Mouse (Mus musculus): ENCODE measurements around the gene Rps5. TPM values are rescaled to one million over a fixed set of nuclear protein-coding genes. Genes with fewer than 3 reads are reported as not detected.
"Not testable (repeated sequence)": the region's sequence is repeated elsewhere in the genome, so short reads cannot be mapped to it uniquely, and the experiment has no call there.

The Rps5 gene
- polyA plus RNA-seq, 1 experiment from 2014 or later, result 1,023 TPM

DNA sequence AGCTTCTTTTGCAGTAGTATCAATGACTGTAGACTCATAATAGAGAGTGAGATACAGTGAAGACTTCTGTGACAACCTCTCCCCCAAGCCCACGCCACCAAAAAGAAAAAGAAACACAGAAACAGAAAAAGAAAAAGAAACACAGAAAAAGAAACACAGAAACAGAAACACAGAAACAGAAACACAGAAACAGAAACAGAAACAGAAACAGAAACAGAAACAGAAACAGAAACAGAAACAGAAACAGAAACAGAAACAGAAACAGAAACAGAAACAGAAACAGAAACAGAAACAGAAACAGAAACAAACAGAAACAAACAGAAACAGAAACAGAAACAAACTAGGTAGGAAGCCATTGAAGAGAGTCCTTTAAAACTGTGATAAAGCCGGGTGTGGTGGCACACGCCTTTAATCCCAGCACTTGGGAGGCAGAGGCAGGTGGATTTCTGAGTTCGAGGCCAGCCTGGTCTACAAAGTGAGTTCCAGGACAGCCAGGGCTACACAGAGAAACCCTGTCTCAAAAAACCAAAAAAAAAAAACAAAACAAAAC, 15.2 kb downstream of the Rps5 start:
- not testable (repeated sequence) for DNase-seq (ENCODE audit: extremely low spot score, low spot score); H3K27ac ChIP-seq; H3K9me3 ChIP-seq; H3K36me3 ChIP-seq (replicated peaks); H3K27me3 ChIP-seq (ENCODE audit: poor library complexity, severe bottlenecking); H3K4me3 ChIP-seq; H3K4me1 ChIP-seq
- WGBS, result 86% methylated on average over 4 of the region's 4 CpGs

GRCm38 (mm10) chr7:12940599-12940998, 18.5 kb downstream of the Rps5 start:
- Histone ChIP-seq H3K9me3 (no peaks in the 10 kb centered on the region), H3K4me3 (no peak overlapping the region), H3K4me1 (no peaks in the 10 kb centered on the region), H3K27me3 (ENCODE audit: poor library complexity, severe bottlenecking) (no peaks in the 10 kb centered on the region), H3K27ac (no peak overlapping the region), H3K36me3 (replicated peaks) (no peaks in the 10 kb centered on the region)
- 92% methylated on average over 4 of the region's 4 CpGs for WGBS
- no peak for DNase-seq (ENCODE audit: extremely low spot score, low spot score)

DNA sequence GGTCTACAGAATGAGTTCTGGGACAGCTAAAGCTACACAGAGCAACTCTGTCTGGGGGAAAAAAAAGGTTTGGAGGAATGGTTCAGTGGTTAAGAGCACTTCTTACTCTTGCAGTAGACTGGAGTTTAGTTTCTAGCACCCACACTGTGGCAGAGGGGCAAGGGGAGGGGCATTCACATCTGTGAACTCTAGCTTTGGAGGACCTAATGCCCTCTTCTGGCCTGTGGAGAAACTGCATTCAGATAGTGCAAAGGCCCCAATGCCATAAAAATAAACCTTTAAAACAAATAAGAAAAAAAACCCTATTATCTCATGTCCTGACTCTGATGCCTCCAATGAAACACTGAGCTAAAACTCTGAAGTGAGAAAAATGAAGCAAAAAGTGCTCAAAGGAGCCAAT, 21.4 kb downstream of the Rps5 start:
- H3K27ac ChIP-seq, result no peak overlapping the region
- H3K4me1 ChIP-seq, result no peaks in the 10 kb centered on the region
- no peaks in the 10 kb centered on the region for H3K36me3 ChIP-seq (replicated peaks)
- no peak for DNase-seq (ENCODE audit: extremely low spot score, low spot score)
- no peak overlapping the region for H3K4me3 ChIP-seq
- H3K9me3 ChIP-seq, result 0 out of 2 replicates have a peak, but pooled peaks cover 5% of the 10 kb centered on the region
- H3K27me3 ChIP-seq (ENCODE audit: poor library complexity, severe bottlenecking), result no peaks in the 10 kb centered on the region

DNA sequence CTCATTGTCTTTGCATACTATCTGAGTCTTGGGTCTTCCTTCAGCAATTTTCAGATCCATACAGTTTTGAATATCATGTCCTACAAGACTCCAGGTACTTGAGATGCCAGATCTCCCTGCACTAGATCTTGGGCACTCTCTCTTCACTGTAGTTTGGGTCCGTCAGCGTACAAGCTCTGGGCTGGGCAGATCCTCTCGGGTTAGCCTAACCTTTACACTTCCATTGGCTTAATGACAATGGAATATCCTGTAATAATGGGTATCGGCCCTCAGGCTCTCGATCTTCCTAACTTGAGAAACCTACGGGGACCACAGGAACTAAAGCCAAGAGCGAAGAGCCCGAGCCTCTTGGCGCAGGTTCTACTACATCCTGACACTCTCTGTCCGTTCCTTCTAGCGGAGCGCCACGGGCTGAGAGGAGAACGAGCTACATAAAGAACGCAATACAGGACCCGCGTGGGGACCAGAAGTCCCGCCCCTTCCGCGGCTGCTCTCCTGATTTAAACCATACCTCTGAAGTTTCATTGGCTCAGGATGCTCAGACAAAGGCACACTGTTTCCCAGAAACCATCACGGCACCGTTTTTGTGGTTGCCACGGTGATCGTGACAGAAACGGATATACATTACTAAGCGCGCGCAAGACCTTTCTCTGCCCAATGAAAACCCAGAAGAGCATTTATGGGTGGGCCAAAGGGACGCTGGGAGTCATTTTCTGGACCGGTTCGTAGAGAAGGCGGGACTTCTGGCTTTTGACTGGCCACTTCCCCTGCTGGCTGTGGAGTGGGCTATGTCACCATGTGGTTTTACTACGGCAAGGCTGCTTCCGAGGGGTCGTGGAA, 27.2 kb downstream of the Rps5 start:
- Histone ChIP-seq H3K4me3 (peak overlapping the region; percentile 48), H3K27ac (peak overlapping the region; percentile 93), H3K36me3 (replicated peaks) (no peaks in the 10 kb centered on the region), H3K4me1 (peaks cover 15% of the 10 kb centered on the region), H3K27me3 (ENCODE audit: poor library complexity, severe bottlenecking) (no peaks in the 10 kb centered on the region), H3K9me3 (0 out of 2 replicates have a peak, but pooled peaks cover 5% of the 10 kb centered on the region)
- DNase-seq (ENCODE audit: extremely low spot score, low spot score), result peak; percentile 94
- 12% methylated on average over 35 of the region's 35 CpGs for WGBS

DNA sequence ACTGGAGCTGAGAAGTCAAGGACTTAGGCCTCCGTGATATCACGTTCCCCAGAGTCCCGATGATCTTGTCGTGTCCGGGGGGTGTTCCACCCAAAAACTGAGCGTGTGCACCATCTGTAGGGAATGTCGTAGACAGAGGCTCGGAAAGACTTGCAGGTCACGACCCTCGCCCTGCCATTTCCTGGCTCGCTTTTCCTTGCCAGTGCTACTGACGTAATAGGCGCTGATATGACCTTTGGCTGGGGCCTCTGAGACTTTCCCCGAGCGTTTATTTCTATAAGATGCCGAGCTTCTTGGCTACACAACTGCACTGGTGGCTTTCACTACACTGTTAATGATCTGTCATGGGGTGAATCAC, 27.8 kb downstream of the Rps5 start:
- Histone ChIP-seq H3K27ac (peak overlapping the region; percentile 93), H3K36me3 (replicated peaks) (no peaks in the 10 kb centered on the region), H3K4me3 (peak overlapping the region; percentile 48), H3K9me3 (0 out of 2 replicates have a peak, but pooled peaks cover 5% of the 10 kb centered on the region), H3K27me3 (ENCODE audit: poor library complexity, severe bottlenecking) (no peaks in the 10 kb centered on the region), H3K4me1 (peaks cover 15% of the 10 kb centered on the region)
- 11% methylated on average over 16 of the region's 16 CpGs for WGBS
- DNase-seq (ENCODE audit: extremely low spot score, low spot score), result no peak

DNA sequence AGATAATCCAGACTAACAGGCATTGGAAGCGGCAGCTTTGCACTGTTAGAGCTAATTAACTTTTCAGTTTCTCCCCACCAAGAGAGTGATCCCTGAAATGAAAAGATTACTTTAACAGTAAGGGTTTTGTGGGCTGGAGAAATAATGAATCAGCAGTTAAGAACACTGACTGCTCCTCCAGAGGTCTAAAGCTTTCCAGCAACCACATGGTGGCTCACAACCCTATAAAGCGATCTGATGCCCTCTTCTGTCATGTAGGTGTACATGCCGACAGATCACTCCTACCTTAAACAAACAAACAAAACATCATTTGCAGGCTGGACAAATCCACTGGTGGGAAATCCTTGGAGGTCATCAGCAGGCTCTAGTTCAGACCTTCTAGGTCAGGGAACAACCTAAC, 32.8 kb downstream of the Rps5 start:
- Histone ChIP-seq H3K27me3 (ENCODE audit: poor library complexity, severe bottlenecking) (no peaks in the 10 kb centered on the region), H3K9me3 (no peaks in the 10 kb centered on the region), H3K4me1 (peaks cover 9% of the 10 kb centered on the region), H3K36me3 (replicated peaks) (no peaks in the 10 kb centered on the region), H3K27ac (no peak overlapping the region), H3K4me3 (no peak overlapping the region)
- WGBS, result 64% methylated on average over 3 of the region's 3 CpGs
- no peak for DNase-seq (ENCODE audit: extremely low spot score, low spot score)

DNA sequence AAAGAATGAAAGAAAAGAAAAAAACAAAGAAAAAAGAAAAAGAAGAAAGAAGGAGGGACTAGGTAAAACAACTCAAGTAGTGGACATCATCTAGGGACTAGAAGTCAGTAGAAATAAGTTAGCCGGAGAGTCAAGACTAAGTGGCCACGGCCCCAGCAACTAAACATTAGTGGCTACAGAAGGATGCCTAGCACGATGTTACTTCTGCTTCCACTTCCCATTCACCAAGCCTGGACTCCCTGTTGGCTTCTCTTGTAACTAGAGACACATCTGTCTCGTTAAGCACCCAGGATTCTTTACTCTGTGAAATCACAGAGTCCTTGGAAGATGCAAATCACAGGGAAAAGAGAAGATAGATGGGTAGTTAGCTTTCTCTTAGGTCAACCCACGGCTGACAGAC, 35.4 kb downstream of the Rps5 start:
- Histone ChIP-seq H3K9me3 (no peaks in the 10 kb centered on the region), H3K4me3 (no peak overlapping the region), H3K36me3 (replicated peaks) (no peaks in the 10 kb centered on the region), H3K4me1 (peaks cover 8% of the 10 kb centered on the region), H3K27me3 (ENCODE audit: poor library complexity, severe bottlenecking) (no peaks in the 10 kb centered on the region), H3K27ac (no peak overlapping the region)
- 78% methylated on average over 5 of the region's 5 CpGs for WGBS
- DNase-seq (ENCODE audit: extremely low spot score, low spot score), result no peak

DNA sequence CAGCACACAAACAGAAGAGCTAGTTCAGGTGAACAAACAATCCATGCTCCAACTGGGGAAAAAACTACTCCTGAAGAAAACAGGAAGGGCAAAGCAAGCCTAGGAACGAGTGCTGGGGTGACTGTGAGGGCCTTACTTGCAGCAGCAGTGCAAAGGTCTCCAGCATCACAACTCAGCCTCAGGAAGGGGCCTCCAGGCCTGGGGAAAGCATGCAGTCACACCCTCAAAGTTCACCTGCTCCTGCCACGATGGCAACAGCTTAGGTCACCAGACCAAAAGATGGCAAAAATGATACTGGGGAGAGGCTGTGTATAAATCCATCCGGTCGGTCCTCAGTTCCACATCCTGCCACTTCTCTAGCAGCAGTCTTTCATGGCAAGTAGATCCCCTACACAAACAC, 36.9 kb downstream of the Rps5 start:
- 90% methylated on average over 4 of the region's 4 CpGs for WGBS
- Histone ChIP-seq H3K27me3 (ENCODE audit: poor library complexity, severe bottlenecking) (no peaks in the 10 kb centered on the region), H3K4me3 (no peak overlapping the region), H3K4me1 (peaks cover 8% of the 10 kb centered on the region), H3K27ac (no peak overlapping the region), H3K36me3 (replicated peaks) (no peaks in the 10 kb centered on the region), H3K9me3 (no peaks in the 10 kb centered on the region)
- DNase-seq (ENCODE audit: extremely low spot score, low spot score), result no peak

- DNase-seq (ENCODE audit: extremely low spot score, low spot score), result no peak
- Histone ChIP-seq H3K36me3 (replicated peaks) (no peaks in the 10 kb centered on the region), H3K9me3 (no peaks in the 10 kb centered on the region), H3K4me3 (no peak overlapping the region), H3K4me1 (peaks cover 9% of the 10 kb centered on the region), H3K27ac (no peak overlapping the region), H3K27me3 (ENCODE audit: poor library complexity, severe bottlenecking) (no peaks in the 10 kb centered on the region)
- WGBS, result 17% methylated on average over 4 of the region's 4 CpGs
Observed at GRCm38 (mm10) chr7:12959718-12960117, 37.6 kb downstream of the Rps5 start.

- peak overlapping the region; percentile 55 for H3K4me3 ChIP-seq
- no peaks in the 10 kb centered on the region for H3K9me3 ChIP-seq
- DNase-seq (ENCODE audit: extremely low spot score, low spot score), result peak; percentile 63
- peaks cover 24% of the 10 kb centered on the region for H3K4me1 ChIP-seq
- no peaks in the 10 kb centered on the region for H3K27me3 ChIP-seq (ENCODE audit: poor library complexity, severe bottlenecking)
- peak overlapping the region; percentile 84 for H3K27ac ChIP-seq
- H3K36me3 ChIP-seq (replicated peaks), result no peaks in the 10 kb centered on the region
- 4% methylated on average over 29 of the region's 29 CpGs for whole genome bisulfite sequencing
Observed at GRCm38 (mm10) chr7:12961511-12962141, 39.5 kb downstream of the Rps5 start.

DNA sequence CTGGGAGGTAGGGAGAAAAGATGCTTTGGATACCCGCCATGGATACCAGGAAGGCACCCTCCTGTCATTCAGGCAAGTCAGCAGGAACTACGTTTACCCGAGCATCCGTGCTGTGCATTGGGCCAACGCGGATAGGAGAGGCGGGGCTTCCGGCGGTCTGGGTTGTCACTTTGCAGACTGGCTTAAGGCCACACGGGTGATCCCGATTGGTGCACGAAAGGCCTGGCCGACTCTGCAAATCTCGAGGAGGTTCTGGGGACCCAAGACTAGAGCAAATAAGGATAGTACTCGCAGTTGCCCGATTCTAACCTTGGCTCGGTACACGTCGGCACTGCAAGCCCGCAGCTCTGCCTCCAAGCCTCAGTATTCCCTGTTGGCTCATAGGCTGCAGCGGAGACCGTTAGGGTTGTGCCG, 43.6 kb downstream of the Rps5 start, which contains the start of gene Zfp324:
Gene Zfp324 (plus strand): TSS at position 161 of the 414 bp plus-strand sequence.
- Histone ChIP-seq H3K27me3 (ENCODE audit: poor library complexity, severe bottlenecking) (no peaks in the 10 kb centered on the region), H3K4me3 (peak within 1 kb of the TSS; percentile 78), H3K9me3 (no peaks in the 10 kb centered on the region), H3K4me1 (peaks cover 33% of the 10 kb centered on the region), H3K36me3 (replicated peaks) (peaks cover 23% of the 10 kb centered on the region), H3K27ac (peak within 1 kb of the TSS; percentile 89)
- peak; percentile 88 for DNase-seq (ENCODE audit: extremely low spot score, low spot score)
- under 1% methylated on average over 23 of the region's 23 CpGs for WGBS

GRCm38 (mm10) chr7:12966104-12966845, 44.2 kb downstream of the Rps5 start:
- no peak for DNase-seq (ENCODE audit: extremely low spot score, low spot score)
- no peaks in the 10 kb centered on the region for H3K27me3 ChIP-seq (ENCODE audit: poor library complexity, severe bottlenecking)
- peaks cover 29% of the 10 kb centered on the region for H3K36me3 ChIP-seq (replicated peaks)
- H3K9me3 ChIP-seq, result no peaks in the 10 kb centered on the region
- H3K27ac ChIP-seq, result peak overlapping the region; percentile 89
- peak overlapping the region; percentile 78 for H3K4me3 ChIP-seq
- peaks cover 28% of the 10 kb centered on the region for H3K4me1 ChIP-seq
- WGBS, result under 1% methylated on average over 29 of the region's 29 CpGs

Data from forebrain, embryonic 10.5 days (tissue).